8 mouse cellular contexts compared by ENCODE assay signal in the genomic region with DNA sequence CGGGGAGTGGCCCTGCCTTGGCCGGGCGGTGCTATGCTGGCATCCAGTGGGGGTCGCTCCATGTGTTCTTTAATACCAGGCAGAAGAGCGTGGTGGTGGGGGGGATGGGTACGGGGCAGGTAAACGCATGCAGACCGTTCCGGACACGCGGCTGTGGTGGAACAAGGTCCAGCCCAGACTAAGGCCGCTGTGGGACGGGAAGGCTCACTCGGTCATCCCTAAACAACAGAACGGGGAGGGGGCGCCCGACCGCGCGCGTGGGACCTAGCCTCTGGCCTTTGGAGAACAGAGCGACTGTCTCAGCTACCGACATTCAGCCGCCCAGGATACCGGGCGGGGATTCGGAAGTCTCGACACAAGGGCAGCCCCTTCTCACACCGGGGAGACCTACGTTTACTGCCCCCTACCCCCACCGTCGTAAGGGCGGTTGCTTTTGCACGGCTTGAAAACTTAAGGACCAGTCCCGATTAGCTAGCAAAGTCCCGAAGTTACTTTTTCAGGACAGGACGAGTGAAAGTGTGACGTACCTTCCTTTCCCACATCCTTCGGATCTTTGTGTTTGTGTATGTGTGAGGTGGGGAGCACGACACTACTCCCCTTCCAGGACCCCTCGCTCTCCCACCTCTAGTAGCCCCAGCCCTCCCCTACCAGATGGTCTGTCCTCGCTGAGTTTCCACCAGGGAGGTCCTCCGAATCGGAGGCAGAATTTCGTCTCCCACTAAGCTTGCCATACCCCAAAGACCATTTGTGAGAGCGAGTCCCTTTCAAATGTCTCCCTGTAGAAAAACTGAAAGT. TPM values are rescaled to one million over a fixed set of nuclear protein-coding genes. Genes with fewer than 3 reads are reported as not detected.
DNase-seq lines count a peak whose midpoint lies in the region; ATAC-seq and TF ChIP-seq lines count a peak whose summit lies in the region.

No protein-coding gene starts in this region.

- peak overlapping the region; percentile 61 for H3K9ac ChIP-seq in hindbrain, embryonic 16.5 days (ENCODE audit: low read depth, low read length)
- peak overlapping the region; percentile 56 for H3K9ac ChIP-seq in limb, embryonic 15.5 days

- intact Hi-C loops in gastrocnemius, adult 2 months (cut with DNase I), result loop anchor here (10.0 kb wide), 1 partner anchor 188 kb away; no protein-coding TSS in a partner anchor

- H3K9me3 ChIP-seq in hindbrain, embryonic 16.5 days (ENCODE audit: control insufficient read depth, low read length), result 0 out of 2 replicates have a peak, but pooled peaks cover 2% of the 10 kb centered on the region
- no peaks in the 10 kb centered on the region for H3K9me3 ChIP-seq in limb, embryonic 15.5 days

- no peaks in the 10 kb centered on the region for H3K4me1 ChIP-seq in cerebellum, adult 2 months (ENCODE audit: control insufficient read depth, insufficient read depth, low read length)
- peaks cover 18% of the 10 kb centered on the region for H3K4me1 ChIP-seq in hindbrain, embryonic 16.5 days (ENCODE audit: control insufficient read depth, insufficient read depth, low read depth, low read length)
- H3K4me1 ChIP-seq in limb, embryonic 15.5 days, result peaks cover 12% of the 10 kb centered on the region

- H3K27me3 ChIP-seq in cerebellum, adult 2 months (ENCODE audit: control insufficient read depth, insufficient read depth, low read length), result peaks cover 6% of the 10 kb centered on the region; the same call in 1 of the 2 replicates
- peaks cover 13% of the 10 kb centered on the region for H3K27me3 ChIP-seq in hindbrain, embryonic 16.5 days (replicated peaks; ENCODE audit: control insufficient read depth, insufficient read depth, low read length)
- H3K27me3 ChIP-seq in limb, embryonic 15.5 days, result no peaks in the 10 kb centered on the region

- no peak overlapping the region for H3K27ac ChIP-seq in cerebellum, adult 2 months (ENCODE audit: insufficient read depth, low read length)
- H3K27ac ChIP-seq in gastrocnemius, adult 2 months, result peak overlapping the region; percentile 74
- peak overlapping the region; percentile 68 for H3K27ac ChIP-seq in hindbrain, embryonic 16.5 days (ENCODE audit: low read depth, low read length)
- H3K27ac ChIP-seq in limb, embryonic 15.5 days, result peak overlapping the region; percentile 87

- peak overlapping the region; percentile 97 for H3K4me2 ChIP-seq in hindbrain, embryonic 16.5 days (ENCODE audit: low read length)
- H3K4me2 ChIP-seq in limb, embryonic 15.5 days, result peak overlapping the region; percentile 97

- peak; percentile 18 for DNase-seq in right cerebral cortex, postnatal 25 days
- no peak for DNase-seq in right cerebral cortex, postnatal 14 days
- peak in 1 of 2 experiments; percentile 16 for DNase-seq in cerebellum, adult 2 months
- DNase-seq in gastrocnemius, adult 2 months, result peak; percentile 28
- peak; percentile 42 to 53 for DNase-seq in thymus, postnatal 10 days (ENCODE audit: low spot score in 2 of 2)

- ATAC-seq in hindbrain, embryonic 16.5 days, result peak; percentile 46
- ATAC-seq in limb, embryonic 15.5 days (ENCODE audit: insufficient number of reproducible peaks, low FRiP score, low TSS enrichment, low read depth), result peak; percentile 49; the same call in 1 of the 2 replicates
- ATAC-seq in monocyte, adult 5-6 weeks (replicated peaks; ENCODE audit: insufficient number of reproducible peaks, low FRiP score, low TSS enrichment, poor library complexity, severe bottlenecking), result peak; percentile 33; the same call in 1 of the 2 replicates

- peak overlapping the region; percentile 52 for H3K4me3 ChIP-seq in cerebellum, adult 2 months (replicated peaks; ENCODE audit: insufficient read depth, low read depth, low read length)
- peak overlapping the region; percentile 90 for H3K4me3 ChIP-seq in gastrocnemius, adult 2 months
- H3K4me3 ChIP-seq in hindbrain, embryonic 16.5 days (ENCODE audit: low read length), result peak overlapping the region; percentile 61
- peak overlapping the region; percentile 71 for H3K4me3 ChIP-seq in limb, embryonic 15.5 days

- no peaks in the 10 kb centered on the region for H3K36me3 ChIP-seq in hindbrain, embryonic 16.5 days (ENCODE audit: control insufficient read depth, insufficient read depth, low read length)
- H3K36me3 ChIP-seq in limb, embryonic 15.5 days, result no peaks in the 10 kb centered on the region

- WGBS in cerebellum, adult 2 months, result under 1% methylated on average over 46 of the region's 46 CpGs
- WGBS in hindbrain, embryonic 16.5 days, result under 1% methylated on average over 43 of the region's 46 CpGs
- WGBS in limb, embryonic 15.5 days, result under 1% methylated on average over 46 of the region's 46 CpGs

- no peak for TF ChIP-seq CTCF in cerebellum, adult 2 months (IDR thresholded peaks at IDR 0.05; ENCODE audit: borderline replicate concordance, insufficient read depth, low read depth, low read length)
- TF ChIP-seq CTCF in gastrocnemius, adult 2 months (IDR thresholded peaks at IDR 0.05), result no peak

- TF ChIP-seq POLR2A in cerebellum, adult 2 months (IDR thresholded peaks at IDR 0.05; ENCODE audit: borderline replicate concordance, insufficient read depth, low read length), result no peak

RNA-seq across cellular contexts. Expression of gene Cdk6, which starts 1.7 kb away (rescaled TPM):
- 0.39 and 0.51 TPM in 2 replicates for polyA plus RNA-seq in cerebellum, adult 2 months (2012; rRNA removed)
- total RNA-seq in gastrocnemius, adult 2 months (2021), result 1 to 10 TPM in 1 of 2 experiments, under 1 TPM in 1; 0.92 to 1.2 TPM
- 12.6 and 13.9 TPM in 2 replicates for polyA plus RNA-seq in hindbrain, embryonic 16.5 days (2015; fragmentation: Nextera tagmentation; extraction: Ambion mirVana)
- polyA plus RNA-seq in limb, embryonic 15.5 days (2015; fragmentation: Nextera tagmentation; extraction: Ambion mirVana), result 24.7 and 28.4 TPM in 2 replicates
- 9.9 to 16.1 TPM (median 11.5 TPM) in 3 replicates for total RNA-seq in monocyte, adult 5-6 weeks (2017)
